Mouse (Mus musculus) cerebellum, postnatal 14 days (tissue): ENCODE measurements at regions not wholly inside any gene's neighbourhood (a gene's known extent, or its start where the extent isn't known, plus 50 kb on each side); places are given as distances from the start of the nearest gene placed in this dataset.

Experiments
- DNase-seq, 2 experiments: peaks; one replicate each; pipeline ENCODE4 v3.0.0; 2021; ENCODE audit warnings: mixed read lengths in 2 of 2

- DNase-seq = no peak
These were observed 74.1 kb downstream of the B3gnt5 start for GRCm38 (mm10) chr16:19834128-19834527.

GRCm38 (mm10) chr16:19834750-19835149, 74.7 kb downstream of the B3gnt5 start:
- DNase-seq = peak in 1 of 2 experiments; percentile 36

GRCm38 (mm10) chr16:19839831-19840230, 79.8 kb downstream of the B3gnt5 start:
- no peak for DNase-seq

GRCm38 (mm10) chr16:19842346-19843025, 82.5 kb downstream of the B3gnt5 start:
- DNase-seq = no peak

GRCm38 (mm10) chr16:19843738-19844137, 83.7 kb downstream of the B3gnt5 start:
- DNase-seq = no peak

GRCm38 (mm10) chr16:19848395-19848794, 88.4 kb downstream of the B3gnt5 start:
- DNase-seq = peak in 1 of 2 experiments; percentile 2

GRCm38 (mm10) chr16:19865306-19865705, 105.3 kb downstream of the B3gnt5 start:
- DNase-seq = no peak

- no peak for DNase-seq
These were observed 105.9 kb downstream of the B3gnt5 start for GRCm38 (mm10) chr16:19865931-19866330.

GRCm38 (mm10) chr16:19869425-19869824, 109.4 kb downstream of the B3gnt5 start:
- no peak for DNase-seq

GRCm38 (mm10) chr16:19876861-19877554, 105.8 kb downstream of the Klhl6 start:
- peak; percentile 60 to 64 for DNase-seq

- no peak for DNase-seq
These were observed 99.9 kb downstream of the Klhl6 start for GRCm38 (mm10) chr16:19882961-19883360.

- DNase-seq = no peak
These were observed 98.9 kb downstream of the Klhl6 start for GRCm38 (mm10) chr16:19883776-19884513.

GRCm38 (mm10) chr16:19884535-19884934, 98.3 kb downstream of the Klhl6 start:
- DNase-seq = no peak

- no peak for DNase-seq
These were observed 96.2 kb downstream of the Klhl6 start for GRCm38 (mm10) chr16:19886596-19886995.

GRCm38 (mm10) chr16:19889576-19889975, 93.3 kb downstream of the Klhl6 start:
- DNase-seq = no peak

GRCm38 (mm10) chr16:19891441-19891840, 91.4 kb downstream of the Klhl6 start:
- DNase-seq = no peak

GRCm38 (mm10) chr16:19894435-19894994, 88.3 kb downstream of the Klhl6 start:
- no peak for DNase-seq
